Mouse (Mus musculus): ENCODE results near the gene Pmepa1.

Pmepa1 gene

GRCm38 (mm10) chr2:173194796-173195195 is 81.5 kb downstream of the Pmepa1 start:
- no peak for DNase-seq (ENCODE audit: extremely low read depth, low read depth, low spot score)

GRCm38 (mm10) chr2:173187182-173187855 is 89.0 kb downstream of the Pmepa1 start:
- no peak for DNase-seq (ENCODE audit: extremely low read depth, low read depth, low spot score)

GRCm38 (mm10) chr2:173186047-173186943 is 90.0 kb downstream of the Pmepa1 start:
- DNase-seq (ENCODE audit: extremely low read depth, low read depth, low spot score): no peak

- DNase-seq (ENCODE audit: extremely low read depth, low read depth, low spot score): no peak
Measured at GRCm38 (mm10) chr2:173185282-173185681, 91.1 kb downstream of the Pmepa1 start.

- no peak for DNase-seq (ENCODE audit: extremely low read depth, low read depth, low spot score)
Measured at GRCm38 (mm10) chr2:173184475-173185080, 91.8 kb downstream of the Pmepa1 start.

GRCm38 (mm10) chr2:173183836-173184460 is 92.4 kb downstream of the Pmepa1 start:
- no peak for DNase-seq (ENCODE audit: extremely low read depth, low read depth, low spot score)

GRCm38 (mm10) chr2:173183311-173183710 is 93.0 kb downstream of the Pmepa1 start:
- DNase-seq (ENCODE audit: extremely low read depth, low read depth, low spot score): no peak

GRCm38 (mm10) chr2:173182796-173183195 is 93.5 kb downstream of the Pmepa1 start:
- DNase-seq (ENCODE audit: extremely low read depth, low read depth, low spot score): no peak

- no peak for DNase-seq (ENCODE audit: extremely low read depth, low read depth, low spot score)
Measured at GRCm38 (mm10) chr2:173181901-173182300, 94.4 kb downstream of the Pmepa1 start.

GRCm38 (mm10) chr2:173181486-173181885 is 94.8 kb downstream of the Pmepa1 start:
- no peak for DNase-seq (ENCODE audit: extremely low read depth, low read depth, low spot score)

- no peak for DNase-seq (ENCODE audit: extremely low read depth, low read depth, low spot score)
Measured at GRCm38 (mm10) chr2:173180721-173181388, 95.5 kb downstream of the Pmepa1 start.

- DNase-seq (ENCODE audit: extremely low read depth, low read depth, low spot score): no peak
Measured at GRCm38 (mm10) chr2:173180026-173180425, 96.3 kb downstream of the Pmepa1 start.

GRCm38 (mm10) chr2:173179046-173179445 is 97.3 kb downstream of the Pmepa1 start:
- no peak for DNase-seq (ENCODE audit: extremely low read depth, low read depth, low spot score)

- DNase-seq (ENCODE audit: extremely low read depth, low read depth, low spot score): no peak
Measured at GRCm38 (mm10) chr2:173177951-173178350, 98.4 kb downstream of the Pmepa1 start.

- DNase-seq (ENCODE audit: extremely low read depth, low read depth, low spot score): no peak
Measured at GRCm38 (mm10) chr2:173177481-173177880, 98.9 kb downstream of the Pmepa1 start.

- no peak for DNase-seq (ENCODE audit: extremely low read depth, low read depth, low spot score)
Measured at GRCm38 (mm10) chr2:173175703-173176102, 100.6 kb downstream of the Pmepa1 start.

GRCm38 (mm10) chr2:173174569-173174968 is 101.8 kb downstream of the Pmepa1 start:
- DNase-seq (ENCODE audit: extremely low read depth, low read depth, low spot score): no peak
